Mouse (Mus musculus) lung, postnatal 0 days (tissue): Measurements from ENCODE around the gene Vsx2.

ENCODE experiments used
- CTCF ChIP-seq: IDR thresholded peaks from 2 replicates; pipeline ENCODE4 v1.5.1; 2016; ENCODE audit warnings: antibody characterized with exemption, mild to moderate bottlenecking
- EP300 ChIP-seq: IDR thresholded peaks from 2 replicates; pipeline ENCODE4 v1.6.1; 2016; ENCODE audit warnings: antibody characterized with exemption, mild to moderate bottlenecking, control low read depth

- TF ChIP-seq CTCF (no peak), EP300 (no peak)
These were observed 22.9 kb upstream of the Vsx2 start for GRCm38 (mm10) chr12:84546577-84547085.
